Mouse (Mus musculus): ENCODE data around the gene Pimreg.

Pimreg gene

GRCm38 (mm10) chr11:72041768-72042607, at the start of gene Pimreg:
Gene Pimreg, plus strand, starts transcription at chr11:72042032.
- peak; percentile 71 for DNase-seq (ENCODE audit: low spot score)

- DNase-seq (ENCODE audit: low spot score): no peak
Observed at GRCm38 (mm10) chr11:71992438-71992837, 49.4 kb upstream of the Pimreg start.

- peak; percentile 18 for DNase-seq (ENCODE audit: low spot score)
Observed at GRCm38 (mm10) chr11:71995968-71996511, 45.8 kb upstream of the Pimreg start.

GRCm38 (mm10) chr11:71996805-71997204, 45.0 kb upstream of the Pimreg start:
- DNase-seq (ENCODE audit: low spot score): no peak

- no peak for DNase-seq (ENCODE audit: low spot score)
Observed at GRCm38 (mm10) chr11:72000194-72000593, 41.6 kb upstream of the Pimreg start.

GRCm38 (mm10) chr11:72002138-72002853, 39.5 kb upstream of the Pimreg start:
- no peak for DNase-seq (ENCODE audit: low spot score)

- no peak for DNase-seq (ENCODE audit: low spot score)
Observed at GRCm38 (mm10) chr11:72003171-72003570, 38.7 kb upstream of the Pimreg start.

GRCm38 (mm10) chr11:72005547-72005946, 36.3 kb upstream of the Pimreg start:
- no peak for DNase-seq (ENCODE audit: low spot score)

GRCm38 (mm10) chr11:72010367-72010766, 31.5 kb upstream of the Pimreg start:
- no peak for DNase-seq (ENCODE audit: low spot score)

GRCm38 (mm10) chr11:72010940-72011722, 30.7 kb upstream of the Pimreg start:
- DNase-seq (ENCODE audit: low spot score): no peak

- no peak for DNase-seq (ENCODE audit: low spot score)
Observed at GRCm38 (mm10) chr11:72011955-72012354, 29.9 kb upstream of the Pimreg start.

- DNase-seq (ENCODE audit: low spot score): no peak
Observed at GRCm38 (mm10) chr11:72014674-72015073, 27.2 kb upstream of the Pimreg start.

- no peak for DNase-seq (ENCODE audit: low spot score)
Observed at GRCm38 (mm10) chr11:72016518-72017252, 25.1 kb upstream of the Pimreg start.

- no peak for DNase-seq (ENCODE audit: low spot score)
Observed at GRCm38 (mm10) chr11:72017253-72017601, 24.6 kb upstream of the Pimreg start.

- no peak for DNase-seq (ENCODE audit: low spot score)
Observed at GRCm38 (mm10) chr11:72021015-72021414, 20.8 kb upstream of the Pimreg start.

GRCm38 (mm10) chr11:72022827-72023226, 19.0 kb upstream of the Pimreg start:
- DNase-seq (ENCODE audit: low spot score): no peak

GRCm38 (mm10) chr11:72023581-72023980, 18.3 kb upstream of the Pimreg start:
- no peak for DNase-seq (ENCODE audit: low spot score)

GRCm38 (mm10) chr11:72024193-72024781, 17.5 kb upstream of the Pimreg start:
- no peak for DNase-seq (ENCODE audit: low spot score)

GRCm38 (mm10) chr11:72025843-72026242, 16.0 kb upstream of the Pimreg start:
- DNase-seq (ENCODE audit: low spot score): no peak

GRCm38 (mm10) chr11:72026516-72026915, 15.3 kb upstream of the Pimreg start:
- DNase-seq (ENCODE audit: low spot score): no peak

- DNase-seq (ENCODE audit: low spot score): no peak
Observed at GRCm38 (mm10) chr11:72027836-72028235, 14.0 kb upstream of the Pimreg start.

Data from ovary, postnatal 14 days (tissue).